In the genomic region with DNA sequence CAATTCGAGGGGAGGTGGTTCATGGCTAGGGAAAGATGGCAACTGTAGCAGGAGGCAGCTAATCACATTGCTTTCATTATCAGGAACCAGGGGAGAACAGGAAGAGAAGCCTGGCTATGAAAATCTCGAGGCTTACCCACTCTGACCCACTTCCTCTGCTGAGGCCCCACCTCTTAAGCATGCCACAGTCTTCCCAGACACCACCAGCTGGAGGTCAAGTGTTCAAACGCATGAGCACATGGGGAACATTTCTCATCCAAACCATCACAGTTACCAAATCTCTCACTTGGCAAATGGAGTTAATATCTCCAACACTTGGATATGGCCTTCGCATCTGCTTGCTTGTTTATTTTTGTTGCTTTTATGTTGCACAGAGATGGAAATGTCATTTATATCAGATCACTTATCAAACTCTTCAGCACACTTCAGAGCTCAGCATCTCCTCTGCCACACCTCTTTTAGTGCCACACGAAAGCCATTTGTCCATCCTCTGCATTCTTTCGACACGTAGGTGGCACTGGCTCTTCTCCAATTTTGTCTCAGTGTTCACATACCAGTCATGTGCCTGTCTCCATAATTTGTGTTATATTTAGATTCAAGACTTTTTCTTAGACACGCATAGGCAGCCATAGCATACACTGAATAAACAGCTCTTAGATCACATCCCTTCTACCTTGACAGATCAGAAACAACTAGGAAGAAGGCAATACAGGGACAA, we compare ENCODE assay signal across 16 mouse cellular contexts. TPM values are rescaled to one million over a fixed set of nuclear protein-coding genes. Genes with fewer than 3 reads are reported as not detected.
DNase-seq lines count a peak whose midpoint lies in the region; ATAC-seq and TF ChIP-seq lines count a peak whose summit lies in the region.
"Had no signal": no experiment of that assay in that cellular context is flagged by ENCODE, and none has a peak within 500 bp of the region (broad histone marks: within the 10 kb centered on the region; RNA-seq: fewer than 3 reads in every experiment).

No protein-coding gene starts in this region.

- WGBS in heart, adult 2 months: 44% methylated on average over 8 of the region's 8 CpGs
- 83% methylated on average over 8 of the region's 8 CpGs for WGBS in embryonic facial prominence, embryonic 10.5 days

- H3K9ac ChIP-seq in heart, adult 2 months (ENCODE audit: low read depth, low read length): no peak overlapping the region
- H3K9ac ChIP-seq: midbrain, embryonic 15.5 days; neural tube, embryonic 12.5 days had no signal

- peaks cover 4% of the 10 kb centered on the region for H3K4me1 ChIP-seq in heart, adult 2 months (ENCODE audit: control insufficient read depth, insufficient read depth, low read length)
- H3K4me1 ChIP-seq in embryonic facial prominence, embryonic 10.5 days: 0 out of 2 replicates have a peak, but pooled peaks cover 5% of the 10 kb centered on the region
- H3K4me1 ChIP-seq: midbrain, embryonic 15.5 days; neural tube, embryonic 12.5 days had no signal

- intact Hi-C loops in heart, adult 2 months (cut with DNase I): no loop called here
- intact Hi-C loops in heart, postnatal 25 days (cut with DNase I): no loop called here

- TF ChIP-seq CTCF in heart, adult 2 months (IDR thresholded peaks at IDR 0.05): no peak

- H3K36me3 ChIP-seq in heart, adult 2 months (ENCODE audit: control insufficient read depth, insufficient read depth, low read length): peaks cover 2% of the 10 kb centered on the region; the same call in 1 of the 2 replicates
- H3K36me3 ChIP-seq in embryonic facial prominence, embryonic 10.5 days (replicated peaks): no peaks in the 10 kb centered on the region
- H3K36me3 ChIP-seq: midbrain, embryonic 15.5 days; neural tube, embryonic 12.5 days had no signal

- no peak for DNase-seq in heart, adult 2 months
- no peak for DNase-seq in heart, postnatal 25 days (ENCODE audit: low spot score)
- DNase-seq in 3134 (ENCODE audit: extremely low read depth, insufficient read length, low spot score): peak; percentile 51
- DNase-seq in brain, adult 2 months (ENCODE audit: low read depth, low spot score): peak; percentile 63
- peak; percentile 51 for DNase-seq in heart, postnatal 4 days
- DNase-seq in embryonic facial prominence, embryonic 10.5 days (ENCODE audit: low spot score): no peak
- no peak for DNase-seq in kidney, adult 9 months
- DNase-seq: cerebellum, adult 2 months; kidney, adult 2 months; liver; spleen, adult 18-20 months had no signal

- H3K27me3 ChIP-seq in heart, adult 2 months (ENCODE audit: control insufficient read depth, insufficient read depth, low read length): no peaks in the 10 kb centered on the region
- H3K27me3 ChIP-seq in embryonic facial prominence, embryonic 10.5 days (replicated peaks; ENCODE audit: low read depth, poor library complexity, severe bottlenecking): no peaks in the 10 kb centered on the region
- H3K27me3 ChIP-seq: midbrain, embryonic 15.5 days; neural tube, embryonic 12.5 days had no signal

- peak overlapping the region; percentile 8 for H3K27ac ChIP-seq in heart, adult 2 months
- no peak overlapping the region for H3K27ac ChIP-seq in embryonic facial prominence, embryonic 10.5 days (replicated peaks)
- H3K27ac ChIP-seq: hindbrain, postnatal 0 days; midbrain, embryonic 15.5 days; neural tube, embryonic 12.5 days; stomach, postnatal 0 days had no signal

- H3K79me2 ChIP-seq in heart, adult 2 months (replicated peaks; ENCODE audit: control insufficient read depth, insufficient read depth, low read length): no peaks in the 10 kb centered on the region

- no peak for ATAC-seq in CD4-positive, CD25-positive, alpha-beta regulatory T cell, adult 4 months
- ATAC-seq: hindbrain, postnatal 0 days; midbrain, embryonic 15.5 days had no signal

- no peak overlapping the region for H3K4me3 ChIP-seq in heart, adult 2 months
- no peak overlapping the region for H3K4me3 ChIP-seq in embryonic facial prominence, embryonic 10.5 days
- H3K4me3 ChIP-seq: midbrain, embryonic 15.5 days; neural tube, embryonic 12.5 days had no signal

- no peak for TF ChIP-seq EP300 in heart, adult 2 months (IDR thresholded peaks at IDR 0.05; ENCODE audit: insufficient read depth, low read depth, low read length)

- TF ChIP-seq POLR2A in heart, adult 2 months (IDR thresholded peaks at IDR 0.05; ENCODE audit: insufficient read depth, low read depth, low read length): no peak

- no peaks in the 10 kb centered on the region for H3K9me3 ChIP-seq in embryonic facial prominence, embryonic 10.5 days
- H3K9me3 ChIP-seq: midbrain, embryonic 15.5 days; neural tube, embryonic 12.5 days had no signal

RNA-seq across cellular contexts. Expression of a gene that starts 8.9 kb away (rescaled TPM):
- total RNA-seq in heart, adult 2 months (2021): 100 to 1,000 TPM; 119 to 140 TPM
- polyA plus RNA-seq in heart, adult 2 months (2012; rRNA removed): 107 and 150 TPM in 2 replicates
- 100 to 1,000 TPM; 119 to 135 TPM for total RNA-seq in heart, postnatal 25 days (2021)
- 10 to 100 TPM; 50.7 to 54.0 TPM for total RNA-seq in heart, postnatal 4 days (2021)
- polyA plus RNA-seq in CD4-positive, CD25-positive, alpha-beta regulatory T cell, adult 4 months (2017; shearing (Covaris generic)): under 1 TPM in 1 of 2 experiments, not detected in 1; 0.11 TPM
- 1.5 and 2.6 TPM in 2 replicates for polyA plus RNA-seq in embryonic facial prominence, embryonic 10.5 days (2016; fragmentation: Nextera tagmentation; extraction: Ambion mirVana)

Comparison
In these comparisons a context has a peak if more than half of its experiments do, and no peak if none do; other contexts are left out.
1. DNase-seq: peak in 3134 (single experiment), brain, adult 2 months (single experiment) and heart, postnatal 4 days (single experiment); none in heart, adult 2 months (0 of 2), heart, postnatal 25 days (single experiment), embryonic facial prominence, embryonic 10.5 days (single experiment) and kidney, adult 9 months (single experiment).